Comparison of ENCODE assay signal across 8 mouse cellular contexts in the genomic region with DNA sequence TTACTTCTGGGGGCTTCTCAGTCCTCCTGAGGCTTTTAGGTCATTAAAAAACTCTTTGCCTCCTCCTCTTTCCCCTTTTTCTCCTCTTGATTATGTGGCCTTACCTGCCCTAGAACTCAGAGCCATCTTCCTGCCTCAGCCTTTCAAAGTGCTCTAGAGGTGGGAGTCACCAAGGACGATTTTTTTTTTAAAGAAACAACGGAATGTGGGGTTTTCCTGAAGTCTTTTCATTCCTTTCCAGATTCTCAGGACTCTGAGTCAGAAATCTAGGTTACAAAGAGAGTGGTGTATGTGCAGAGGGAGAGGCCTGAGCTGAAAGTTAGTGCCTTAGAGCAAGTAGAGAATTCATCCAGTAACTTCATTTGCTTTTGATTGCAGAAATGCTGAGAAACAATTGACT. TPM values are rescaled to one million over a fixed set of nuclear protein-coding genes. Genes with fewer than 3 reads are reported as not detected.
A peak's percentile ranks its signal among the peaks of the same experiment; 100 is the strongest.
DNase-seq lines count a peak whose midpoint lies in the region; ATAC-seq and TF ChIP-seq lines count a peak whose summit lies in the region.

No protein-coding gene starts in this region.

- H3K27me3 ChIP-seq in kidney, embryonic 16.5 days (ENCODE audit: insufficient read depth, low read length), result no peaks in the 10 kb centered on the region
- H3K27me3 ChIP-seq in hindbrain, postnatal 0 days (ENCODE audit: insufficient read depth, low read length), result no peaks in the 10 kb centered on the region
- no peaks in the 10 kb centered on the region for H3K27me3 ChIP-seq in myocyte (ENCODE audit: control insufficient read depth, insufficient read depth, insufficient read length)

- TF ChIP-seq POLR2A in brain, embryonic 14.5 days (IDR thresholded peaks at IDR 0.05; ENCODE audit: borderline replicate concordance, extremely low read depth, insufficient read depth, insufficient read length, poor library complexity, severe bottlenecking), result no peak
- no peak for TF ChIP-seq POLR2A in myocyte (IDR thresholded peaks at IDR 0.05; ENCODE audit: insufficient read length, low read depth)

- H3ac ChIP-seq in myocyte (ENCODE audit: control insufficient read depth, insufficient read length), result no peak overlapping the region

- peaks cover 6% of the 10 kb centered on the region; the same call in 1 of the 2 replicates for H3K36me3 ChIP-seq in kidney, embryonic 16.5 days (ENCODE audit: insufficient read depth, low read length)
- H3K36me3 ChIP-seq in hindbrain, postnatal 0 days (ENCODE audit: insufficient read depth, low read length), result no peaks in the 10 kb centered on the region
- H3K36me3 ChIP-seq in myocyte (ENCODE audit: control insufficient read depth, insufficient read depth), result no peaks in the 10 kb centered on the region

- H3K4me2 ChIP-seq in kidney, embryonic 16.5 days (replicated peaks; ENCODE audit: low read depth, low read length), result peak overlapping the region; percentile 77
- peak overlapping the region; percentile 78 for H3K4me2 ChIP-seq in hindbrain, postnatal 0 days (ENCODE audit: low read depth, low read length)
- H3K4me2 ChIP-seq in myocyte (ENCODE audit: low read depth), result peak overlapping the region; percentile 94

- no peak for DNase-seq in kidney, postnatal 25 days
- DNase-seq in brain, embryonic 14.5 days (ENCODE audit: low read depth), result peak; percentile 5
- DNase-seq in hindbrain, postnatal 0 days (ENCODE audit: low spot score), result no peak
- DNase-seq in cerebellum, postnatal 10 days, result no peak
- no peak for DNase-seq in urinary bladder, adult 18-20 months (ENCODE audit: low spot score in 2 of 2)
- DNase-seq in frontal cortex, adult 2 months (ENCODE audit: extremely low spot score in 1 of 2, low spot score in 1 of 2), result no peak

- 48% methylated on average over 2 of the region's 2 CpGs for WGBS in kidney, embryonic 16.5 days
- 48% methylated on average over 2 of the region's 2 CpGs for WGBS in hindbrain, postnatal 0 days

- peak overlapping the region; percentile 62 for H3K4me3 ChIP-seq in kidney, embryonic 16.5 days (ENCODE audit: low read length)
- H3K4me3 ChIP-seq in hindbrain, postnatal 0 days (ENCODE audit: low read length), result peak overlapping the region; percentile 61; the same call in 1 of the 2 replicates
- peak overlapping the region; percentile 79 for H3K4me3 ChIP-seq in myocyte

- TF ChIP-seq CTCF in brain, embryonic 14.5 days (IDR thresholded peaks at IDR 0.05; ENCODE audit: borderline replicate concordance, extremely low read depth, insufficient read depth, insufficient read length), result no peak
- TF ChIP-seq CTCF in hindbrain, postnatal 0 days (IDR thresholded peaks at IDR 0.05; ENCODE audit: low read depth), result no peak

- H3K79me2 ChIP-seq in myocyte (ENCODE audit: control insufficient read depth, insufficient read depth), result peaks cover 84% of the 10 kb centered on the region

- no peaks in the 10 kb centered on the region for H3K9me3 ChIP-seq in kidney, embryonic 16.5 days (ENCODE audit: low read length)
- H3K9me3 ChIP-seq in hindbrain, postnatal 0 days (ENCODE audit: low read length), result no peaks in the 10 kb centered on the region

- H3K27ac ChIP-seq in kidney, embryonic 16.5 days (ENCODE audit: low read length), result peak overlapping the region; percentile 98
- peak overlapping the region; percentile 99 for H3K27ac ChIP-seq in hindbrain, postnatal 0 days

- peaks cover 42% of the 10 kb centered on the region for H3K4me1 ChIP-seq in kidney, embryonic 16.5 days (ENCODE audit: insufficient read depth, low read length)
- H3K4me1 ChIP-seq in hindbrain, postnatal 0 days (ENCODE audit: insufficient read depth, low read length), result peaks cover 17% of the 10 kb centered on the region; the same call in 1 of the 2 replicates

- peak overlapping the region; percentile 81 for H3K9ac ChIP-seq in kidney, embryonic 16.5 days (replicated peaks; ENCODE audit: low read length)
- peak overlapping the region; percentile 97 for H3K9ac ChIP-seq in hindbrain, postnatal 0 days (replicated peaks; ENCODE audit: low read length)

- ATAC-seq in kidney, embryonic 16.5 days (ENCODE audit: low FRiP score, low TSS enrichment), result no peak
- no peak for ATAC-seq in hindbrain, postnatal 0 days

TF ChIP-seq in myocyte, 11 proteins besides CTCF, POLR2A, EP300 and RAD21:
- TF ChIP-seq POLR2AphosphoS2 (IDR thresholded peaks at IDR 0.05; ENCODE audit: insufficient read length, low read depth) (no peak), E2F4 (IDR thresholded peaks at IDR 0.05; ENCODE audit: insufficient read depth) (no peak), TCF12 (IDR thresholded peaks at IDR 0.05; ENCODE audit: insufficient read depth, poor library complexity, severe bottlenecking) (no peak), MYOG (IDR thresholded peaks at IDR 0.05; ENCODE audit: control insufficient read depth in 1 of 3, insufficient read depth in 1 of 3, insufficient read length in 2 of 3, low read depth in 2 of 3) (no peak), TCF3 (IDR thresholded peaks at IDR 0.05; ENCODE audit: insufficient read length, low read depth) (no peak), USF1 (IDR thresholded peaks at IDR 0.05; ENCODE audit: low read depth) (no peak), SRF (IDR thresholded peaks at IDR 0.05; ENCODE audit: control insufficient read depth, insufficient read length, low read depth) (no peak), MYOD1 (IDR thresholded peaks at IDR 0.05; ENCODE audit: control insufficient read depth in 1 of 3, insufficient read length in 2 of 3, low read depth in 2 of 3) (no peak), MAX (IDR thresholded peaks at IDR 0.05; ENCODE audit: low read depth) (no peak), CEBPB (IDR thresholded peaks at IDR 0.05; ENCODE audit: insufficient read depth, poor library complexity, severe bottlenecking) (no peak), REST (IDR thresholded peaks at IDR 0.05; ENCODE audit: insufficient read depth, insufficient read length) (no peak)

RNA-seq across cellular contexts. Expression of gene Numa1, which starts 37.8 kb away (rescaled TPM):
- 72.1 and 75.6 TPM in 2 replicates for polyA plus RNA-seq in kidney, embryonic 16.5 days (2015; fragmentation: Nextera tagmentation; extraction: Ambion mirVana)
- polyA plus RNA-seq in brain, embryonic 14.5 days (2012; rRNA removed), result 72.1 and 104 TPM in 2 replicates
- total RNA-seq in hindbrain, postnatal 0 days (2014; rRNA removed), result 82.9 and 89.3 TPM in 2 replicates
- 24.4 and 26.5 TPM in 2 replicates for polyA plus RNA-seq in hindbrain, postnatal 0 days (2015; fragmentation: Nextera tagmentation; extraction: Ambion mirVana)
- polyA plus RNA-seq in myocyte (2012; fragmentation: generic; extraction: Trizol), result 60.3 TPM
- 65.6 and 68.8 TPM in 2 replicates for polyA plus RNA-seq in frontal cortex, adult 2 months (2012; rRNA removed)

RNA-seq across cellular contexts. Expression of gene Lrrc51, which starts 38.0 kb away (rescaled TPM):
- polyA plus RNA-seq in kidney, embryonic 16.5 days (2015; fragmentation: Nextera tagmentation; extraction: Ambion mirVana), result 10.8 and 13.9 TPM in 2 replicates
- 10.8 and 13.1 TPM in 2 replicates for polyA plus RNA-seq in brain, embryonic 14.5 days (2012; rRNA removed)
- total RNA-seq in hindbrain, postnatal 0 days (2014; rRNA removed), result 5.2 and 6.5 TPM in 2 replicates
- 9.7 and 12.1 TPM in 2 replicates for polyA plus RNA-seq in hindbrain, postnatal 0 days (2015; fragmentation: Nextera tagmentation; extraction: Ambion mirVana)
- 8.8 TPM for polyA plus RNA-seq in myocyte (2012; fragmentation: generic; extraction: Trizol)
- polyA plus RNA-seq in frontal cortex, adult 2 months (2012; rRNA removed), result 12.3 and 12.8 TPM in 2 replicates

RNA-seq across cellular contexts. Expression of gene Il18bp, which starts 46.8 kb away (rescaled TPM):
- 3.0 and 3.3 TPM in 2 replicates for polyA plus RNA-seq in kidney, embryonic 16.5 days (2015; fragmentation: Nextera tagmentation; extraction: Ambion mirVana)
- polyA plus RNA-seq in brain, embryonic 14.5 days (2012; rRNA removed), result 18.4 and 19.6 TPM in 2 replicates
- total RNA-seq in hindbrain, postnatal 0 days (2014; rRNA removed), result 7.1 and 14.7 TPM in 2 replicates
- 3.0 and 3.3 TPM in 2 replicates for polyA plus RNA-seq in hindbrain, postnatal 0 days (2015; fragmentation: Nextera tagmentation; extraction: Ambion mirVana)
- 0.84 TPM for polyA plus RNA-seq in myocyte (2012; fragmentation: generic; extraction: Trizol)
- 14.1 and 14.4 TPM in 2 replicates for polyA plus RNA-seq in frontal cortex, adult 2 months (2012; rRNA removed)
